Comparison of ENCODE assay signal across 8 mouse cellular contexts in genomic region chr7:114635569-114636101, GRCm38 (mm10). TPM values are rescaled to one million over a fixed set of nuclear protein-coding genes. Genes with fewer than 3 reads are reported as not detected.
A peak's percentile ranks its signal among the peaks of the same experiment; 100 is the strongest.
DNase-seq lines count a peak whose midpoint lies in the region; ATAC-seq and TF ChIP-seq lines count a peak whose summit lies in the region.

No protein-coding gene starts in this region.

- no peaks in the 10 kb centered on the region for H3K36me3 ChIP-seq in intestine, embryonic 15.5 days
- no peaks in the 10 kb centered on the region for H3K36me3 ChIP-seq in limb, embryonic 10.5 days
- no peaks in the 10 kb centered on the region for H3K36me3 ChIP-seq in midbrain, embryonic 12.5 days
- no peaks in the 10 kb centered on the region for H3K36me3 ChIP-seq in stomach, postnatal 0 days (ENCODE audit: control insufficient read depth, insufficient read depth, low read length)

- TF ChIP-seq CTCF in stomach, postnatal 0 days (IDR thresholded peaks at IDR 0.05; ENCODE audit: low read depth) = peak; percentile 78

- peak overlapping the region; percentile 39 for H3K4me3 ChIP-seq in intestine, embryonic 15.5 days (replicated peaks)
- peak overlapping the region; percentile 49 for H3K4me3 ChIP-seq in limb, embryonic 10.5 days
- H3K4me3 ChIP-seq in midbrain, embryonic 12.5 days = peak overlapping the region; percentile 43
- H3K4me3 ChIP-seq in stomach, postnatal 0 days (ENCODE audit: low read depth, low read length) = peak overlapping the region; percentile 39

- no peak overlapping the region for H3K27ac ChIP-seq in intestine, embryonic 15.5 days
- no peak overlapping the region for H3K27ac ChIP-seq in limb, embryonic 10.5 days
- no peak overlapping the region for H3K27ac ChIP-seq in midbrain, embryonic 12.5 days (replicated peaks)
- H3K27ac ChIP-seq in stomach, postnatal 0 days (replicated peaks) = no peak overlapping the region

- H3K9me3 ChIP-seq in intestine, embryonic 15.5 days = no peaks in the 10 kb centered on the region
- no peaks in the 10 kb centered on the region for H3K9me3 ChIP-seq in limb, embryonic 10.5 days (replicated peaks)
- no peaks in the 10 kb centered on the region for H3K9me3 ChIP-seq in midbrain, embryonic 12.5 days
- no peaks in the 10 kb centered on the region for H3K9me3 ChIP-seq in stomach, postnatal 0 days (ENCODE audit: control insufficient read depth, low read length)

- no peak for TF ChIP-seq EP300 in stomach, postnatal 0 days (optimal IDR thresholded peaks at IDR 0.05)

- under 1% methylated on average over 20 of the region's 20 CpGs for WGBS in intestine, embryonic 15.5 days
- WGBS in limb, embryonic 10.5 days = 1% methylated on average over 20 of the region's 20 CpGs
- under 1% methylated on average over 20 of the region's 20 CpGs for WGBS in midbrain, embryonic 12.5 days
- under 1% methylated on average over 20 of the region's 20 CpGs for WGBS in stomach, postnatal 0 days

- H3K9ac ChIP-seq in intestine, embryonic 15.5 days = peak overlapping the region; percentile 36
- peak overlapping the region; percentile 49 for H3K9ac ChIP-seq in midbrain, embryonic 12.5 days (replicated peaks)
- peak overlapping the region; percentile 1; the same call in 1 of the 2 replicates for H3K9ac ChIP-seq in stomach, postnatal 0 days (ENCODE audit: low read length)

- H3K27me3 ChIP-seq in intestine, embryonic 15.5 days (replicated peaks) = peaks cover 21% of the 10 kb centered on the region; the same call in 1 of the 2 replicates
- H3K27me3 ChIP-seq in limb, embryonic 10.5 days (ENCODE audit: low read depth, poor library complexity, severe bottlenecking) = peaks cover 36% of the 10 kb centered on the region
- H3K27me3 ChIP-seq in midbrain, embryonic 12.5 days = peaks cover 24% of the 10 kb centered on the region
- H3K27me3 ChIP-seq in stomach, postnatal 0 days (ENCODE audit: control insufficient read depth, insufficient read depth, low read length) = no peaks in the 10 kb centered on the region

- peak; percentile 18 for DNase-seq in ovary, postnatal 36 days (ENCODE audit: low spot score)
- no peak for DNase-seq in ovary, postnatal 10 days (ENCODE audit: low spot score)
- peak; percentile 39 for DNase-seq in cerebellum, adult 8-10 months
- DNase-seq in forelimb bud, embryonic 11.5 days (ENCODE audit: low read depth, low spot score) = peak; percentile 54
- DNase-seq in limb, embryonic 10.5 days (ENCODE audit: low spot score) = peak; percentile 45
- DNase-seq in stomach, postnatal 0 days (ENCODE audit: low spot score) = peak; percentile 38

- peak; percentile 49; the same call in 1 of the 2 replicates for ATAC-seq in intestine, embryonic 15.5 days
- peak; percentile 52 for ATAC-seq in midbrain, embryonic 12.5 days (ENCODE audit: low FRiP score, low read depth)
- ATAC-seq in stomach, postnatal 0 days (ENCODE audit: low FRiP score, low TSS enrichment) = no peak

- peak overlapping the region; percentile 87 for H3K4me2 ChIP-seq in intestine, embryonic 15.5 days (replicated peaks)
- H3K4me2 ChIP-seq in midbrain, embryonic 12.5 days (replicated peaks) = peak overlapping the region; percentile 89
- H3K4me2 ChIP-seq in stomach, postnatal 0 days (replicated peaks; ENCODE audit: low read depth) = peak overlapping the region; percentile 70

- peaks cover 8% of the 10 kb centered on the region; the same call in 1 of the 2 replicates for H3K4me1 ChIP-seq in intestine, embryonic 15.5 days (replicated peaks)
- peaks cover 7% of the 10 kb centered on the region for H3K4me1 ChIP-seq in limb, embryonic 10.5 days
- H3K4me1 ChIP-seq in midbrain, embryonic 12.5 days = peaks cover 6% of the 10 kb centered on the region
- no peaks in the 10 kb centered on the region for H3K4me1 ChIP-seq in stomach, postnatal 0 days (replicated peaks; ENCODE audit: control insufficient read depth, insufficient read depth)

RNA-seq across cellular contexts. Expression of gene Calca, which starts 0.5 kb away (rescaled TPM):
- 1.7 and 2.7 TPM in 2 replicates for polyA plus RNA-seq in intestine, embryonic 15.5 days (2015; fragmentation: Nextera tagmentation; extraction: Ambion mirVana)
- 1.0 TPM in 1 of 2 replicates, not detected in the other for polyA plus RNA-seq in limb, embryonic 10.5 days (2016; fragmentation: Nextera tagmentation; extraction: Ambion mirVana)
- polyA plus RNA-seq in midbrain, embryonic 12.5 days (2016; fragmentation: Nextera tagmentation; extraction: Ambion mirVana) = 16.9 and 49.8 TPM in 2 replicates
- polyA plus RNA-seq in stomach, postnatal 0 days (2015; fragmentation: Nextera tagmentation; extraction: Ambion mirVana) = 1.1 and 1.2 TPM in 2 replicates
